Mouse (Mus musculus) embryonic facial prominence, embryonic 10.5 days (tissue): ENCODE measurements at regions not wholly inside any gene's neighbourhood (a gene's known extent, or its start where the extent isn't known, plus 50 kb on each side); places are given as distances from the start of the nearest gene placed in this dataset.

ENCODE experiments used
- DNase-seq: peaks from one replicate; pipeline ENCODE4 v3.0.0-alpha.2; 2017; ENCODE audit warnings: low spot score
- H3K27ac ChIP-seq: fragments of 300-500 bp; sonication (generic); replicated peaks from 2 replicates; pipeline ENCODE4 v1.5.1; 2016; ENCODE audit warnings: mild to moderate bottlenecking
- H3K27me3 ChIP-seq: fragments of 300-500 bp; sonication (generic); replicated peaks from 2 replicates; pipeline ENCODE4 v1.6.1; 2016; ENCODE audit warnings: low read depth, mild to moderate bottlenecking; ENCODE audit not compliant: poor library complexity, severe bottlenecking
- H3K36me3 ChIP-seq: fragments of 300-500 bp; sonication (generic); replicated peaks from 2 replicates; pipeline ENCODE4 v1.6.1; 2016; ENCODE audit warnings: mild to moderate bottlenecking, moderate library complexity
- H3K4me1 ChIP-seq: fragments of 300-500 bp; sonication (generic); 2 replicates; pipeline ENCODE4 v1.6.1; 2016
- H3K4me3 ChIP-seq: fragments of 300-500 bp; sonication (generic); 2 replicates; pipeline ENCODE4 v1.5.1; 2016; ENCODE audit warnings: mild to moderate bottlenecking, moderate library complexity
- H3K9me3 ChIP-seq: fragments of 300-500 bp; sonication (generic); 2 replicates; pipeline ENCODE4 v1.6.1; 2016; ENCODE audit warnings: mild to moderate bottlenecking
- WGBS: fragments of 180-500 bp; shearing (Covaris S2); methylation state at CpG from one replicate; pipeline ENCODE4 v1.1.7; 2016; 5-methylcytosine and 5-hydroxymethylcytosine counted together

GRCm38 (mm10) chr13:44164746-44165145 lies 380.2 kb downstream of the Cd83 start:
- no peaks in the 10 kb centered on the region for H3K27me3 ChIP-seq
- H3K4me3 ChIP-seq = no peak overlapping the region
- DNase-seq = no peak
- H3K9me3 ChIP-seq = no peaks in the 10 kb centered on the region
- no peak overlapping the region for H3K27ac ChIP-seq
- H3K4me1 ChIP-seq = peaks cover 26% of the 10 kb centered on the region
- H3K36me3 ChIP-seq = no peaks in the 10 kb centered on the region

- H3K36me3 ChIP-seq = no peaks in the 10 kb centered on the region
- H3K9me3 ChIP-seq = no peaks in the 10 kb centered on the region
- H3K4me3 ChIP-seq = no peak overlapping the region
- no peaks in the 10 kb centered on the region for H3K27me3 ChIP-seq
- H3K4me1 ChIP-seq = peaks cover 26% of the 10 kb centered on the region
- DNase-seq = peak; percentile 50
- 33% methylated on average over 9 of the region's 9 CpGs for whole genome bisulfite sequencing
- H3K27ac ChIP-seq = no peak overlapping the region
These were observed 382.6 kb downstream of the Cd83 start for GRCm38 (mm10) chr13:44167186-44167585.

GRCm38 (mm10) chr13:44168186-44168585 lies 383.6 kb downstream of the Cd83 start:
- Histone ChIP-seq H3K4me3 (no peak overlapping the region), H3K27ac (no peak overlapping the region), H3K4me1 (peaks cover 26% of the 10 kb centered on the region), H3K9me3 (no peaks in the 10 kb centered on the region), H3K36me3 (no peaks in the 10 kb centered on the region), H3K27me3 (0 out of 2 replicates have a peak, but pooled peaks cover under 1% of the 10 kb centered on the region)
- whole genome bisulfite sequencing = 70% methylated on average over 5 of the region's 5 CpGs
- DNase-seq = no peak

- Histone ChIP-seq H3K4me1 (peaks cover 16% of the 10 kb centered on the region), H3K27ac (no peak overlapping the region), H3K36me3 (no peaks in the 10 kb centered on the region), H3K4me3 (no peak overlapping the region), H3K27me3 (peaks cover 5% of the 10 kb centered on the region; the same call in 1 of the 2 replicates), H3K9me3 (no peaks in the 10 kb centered on the region)
- 78% methylated on average over 6 of the region's 6 CpGs for WGBS
- DNase-seq = no peak
These were observed 387.1 kb downstream of the Cd83 start for GRCm38 (mm10) chr13:44171639-44172038.

GRCm38 (mm10) chr13:44172701-44173100 lies 388.1 kb downstream of the Cd83 start:
- H3K36me3 ChIP-seq = no peaks in the 10 kb centered on the region
- no peaks in the 10 kb centered on the region for H3K9me3 ChIP-seq
- 86% methylated on average over 5 of the region's 5 CpGs for WGBS
- peaks cover 9% of the 10 kb centered on the region for H3K4me1 ChIP-seq
- no peak overlapping the region for H3K27ac ChIP-seq
- H3K27me3 ChIP-seq = peaks cover 5% of the 10 kb centered on the region; the same call in 1 of the 2 replicates
- no peak for DNase-seq
- H3K4me3 ChIP-seq = no peak overlapping the region

- H3K36me3 ChIP-seq = no peaks in the 10 kb centered on the region
- H3K9me3 ChIP-seq = no peaks in the 10 kb centered on the region
- peaks cover 7% of the 10 kb centered on the region; the same call in 1 of the 2 replicates for H3K4me1 ChIP-seq
- peaks cover 5% of the 10 kb centered on the region; the same call in 1 of the 2 replicates for H3K27me3 ChIP-seq
- H3K4me3 ChIP-seq = no peak overlapping the region
- H3K27ac ChIP-seq = no peak overlapping the region
- no peak for DNase-seq
- 90% methylated on average over 2 of the region's 2 CpGs for WGBS
These were observed 389.7 kb downstream of the Cd83 start for GRCm38 (mm10) chr13:44174236-44174635.

GRCm38 (mm10) chr13:44175300-44176036 lies 390.9 kb downstream of the Cd83 start:
- 90% methylated on average over 8 of the region's 8 CpGs for WGBS
- no peak for DNase-seq
- no peaks in the 10 kb centered on the region for H3K9me3 ChIP-seq
- no peaks in the 10 kb centered on the region for H3K36me3 ChIP-seq
- peaks cover 12% of the 10 kb centered on the region for H3K4me1 ChIP-seq
- H3K4me3 ChIP-seq = no peak overlapping the region
- H3K27ac ChIP-seq = no peak overlapping the region
- peaks cover 5% of the 10 kb centered on the region; the same call in 1 of the 2 replicates for H3K27me3 ChIP-seq

GRCm38 (mm10) chr13:44176121-44176520 lies 391.5 kb downstream of the Cd83 start:
- WGBS = 90% methylated on average over 8 of the region's 8 CpGs
- Histone ChIP-seq H3K9me3 (no peaks in the 10 kb centered on the region), H3K36me3 (no peaks in the 10 kb centered on the region), H3K4me3 (no peak overlapping the region), H3K27ac (no peak overlapping the region), H3K4me1 (peaks cover 14% of the 10 kb centered on the region), H3K27me3 (peaks cover 5% of the 10 kb centered on the region; the same call in 1 of the 2 replicates)
- DNase-seq = no peak

GRCm38 (mm10) chr13:44178006-44178405 lies 393.4 kb downstream of the Cd83 start:
- no peak for DNase-seq
- H3K27me3 ChIP-seq = peaks cover 5% of the 10 kb centered on the region; the same call in 1 of the 2 replicates
- no peaks in the 10 kb centered on the region for H3K9me3 ChIP-seq
- H3K36me3 ChIP-seq = no peaks in the 10 kb centered on the region
- no peak overlapping the region for H3K27ac ChIP-seq
- H3K4me3 ChIP-seq = no peak overlapping the region
- peaks cover 26% of the 10 kb centered on the region for H3K4me1 ChIP-seq
- 57% methylated on average over 6 of the region's 6 CpGs for WGBS

GRCm38 (mm10) chr13:44180384-44180783 lies 395.8 kb downstream of the Cd83 start:
- Histone ChIP-seq H3K27me3 (0 out of 2 replicates have a peak, but pooled peaks cover 4% of the 10 kb centered on the region), H3K4me3 (no peak overlapping the region), H3K36me3 (no peaks in the 10 kb centered on the region), H3K4me1 (peaks cover 27% of the 10 kb centered on the region), H3K27ac (no peak overlapping the region), H3K9me3 (no peaks in the 10 kb centered on the region)
- DNase-seq = no peak
- 67% methylated on average over 3 of the region's 3 CpGs for WGBS

- Histone ChIP-seq H3K9me3 (no peaks in the 10 kb centered on the region), H3K27me3 (0 out of 2 replicates have a peak, but pooled peaks cover 4% of the 10 kb centered on the region), H3K4me1 (peaks cover 29% of the 10 kb centered on the region), H3K4me3 (no peak overlapping the region), H3K27ac (peak overlapping the region; percentile 48; the same call in 1 of the 2 replicates), H3K36me3 (no peaks in the 10 kb centered on the region)
- peak; percentile 42 for DNase-seq
- 29% methylated on average over 15 of the region's 15 CpGs for WGBS
These were observed 398.1 kb downstream of the Cd83 start for GRCm38 (mm10) chr13:44182544-44183191.

- Histone ChIP-seq H3K27me3 (0 out of 2 replicates have a peak, but pooled peaks cover 3% of the 10 kb centered on the region), H3K4me3 (no peak overlapping the region), H3K27ac (no peak overlapping the region), H3K4me1 (peaks cover 4% of the 10 kb centered on the region; the same call in 1 of the 2 replicates), H3K9me3 (no peaks in the 10 kb centered on the region), H3K36me3 (no peaks in the 10 kb centered on the region)
- no peak for DNase-seq
- 94% methylated on average over 5 of the region's 5 CpGs for WGBS
These were observed 410.8 kb downstream of the Cd83 start for GRCm38 (mm10) chr13:44195365-44195764.

GRCm38 (mm10) chr13:44206042-44206441 lies 421.5 kb downstream of the Cd83 start:
- no peaks in the 10 kb centered on the region for H3K9me3 ChIP-seq
- H3K27ac ChIP-seq = peak overlapping the region; percentile 59
- peaks cover 44% of the 10 kb centered on the region for H3K27me3 ChIP-seq
- DNase-seq = no peak
- H3K36me3 ChIP-seq = no peaks in the 10 kb centered on the region
- H3K4me3 ChIP-seq = no peak overlapping the region
- H3K4me1 ChIP-seq = peaks cover 35% of the 10 kb centered on the region
- WGBS = 60% methylated on average over 4 of the region's 4 CpGs
